Mouse (Mus musculus) C2C12 (cell line): ENCODE measurements around the gene Slc17a7.

Experiments used
- CTCF ChIP-seq: IDR thresholded peaks from one replicate; pipeline ENCODE4 v1.5.1; 2011; ENCODE audit not compliant: control insufficient read depth, insufficient read depth, insufficient read length
- MAX ChIP-seq: IDR thresholded peaks from one replicate; pipeline ENCODE4 v1.6.1; 2011; ENCODE audit warnings: mild to moderate bottlenecking, control low read depth

- TF ChIP-seq CTCF: no peak
- no peak for TF ChIP-seq MAX
These were observed 25.9 kb downstream of the Slc17a7 start for GRCm38 (mm10) chr7:45189600-45189999.
